Mouse (Mus musculus) hindbrain, postnatal 0 days (tissue): ENCODE results near the gene Mef2d. TPM values are rescaled to one million over a fixed set of nuclear protein-coding genes. Genes with fewer than 3 reads are reported as not detected.

ENCODE experiments used
- ATAC-seq: fragments of 200-750 bp; cut with Nextera tagmentation; 2 replicates; pipeline ENCODE4 v1.8.0; 2017; ENCODE audit warnings: mild to moderate bottlenecking, moderate TSS enrichment, moderate library complexity
- DNase-seq: peaks from one replicate; pipeline ENCODE4 v3.0.0-alpha.2; 2015; ENCODE audit warnings: low spot score
- H3K27ac ChIP-seq: fragments of 300-500 bp; sonication (generic); 2 replicates; pipeline ENCODE4 v1.5.1; 2014; ENCODE audit warnings: mild to moderate bottlenecking
- H3K27me3 ChIP-seq: fragments of 300-500 bp; sonication (generic); 2 replicates; pipeline ENCODE4 v1.6.1; 2014; ENCODE audit warnings: low read length, mixed read lengths; ENCODE audit not compliant: insufficient read depth
- H3K36me3 ChIP-seq: fragments of 300-500 bp; sonication (generic); 2 replicates; pipeline ENCODE4 v1.6.1; 2014; ENCODE audit warnings: low read length, mixed read lengths; ENCODE audit not compliant: insufficient read depth
- H3K4me1 ChIP-seq: fragments of 300-500 bp; sonication (generic); 2 replicates; pipeline ENCODE4 v1.6.1; 2014; ENCODE audit warnings: antibody characterized with exemption, low read length, mixed read lengths; ENCODE audit not compliant: insufficient read depth
- H3K4me2 ChIP-seq: fragments of 300-500 bp; sonication (generic); 2 replicates; pipeline ENCODE4 v1.6.1; 2014; ENCODE audit warnings: low read depth, mild to moderate bottlenecking, low read length, moderate library complexity, mixed read lengths
- H3K4me3 ChIP-seq: fragments of 300-500 bp; sonication (generic); 2 replicates; pipeline ENCODE4 v1.5.1; 2014; ENCODE audit warnings: low read length
- H3K9ac ChIP-seq: fragments of 300-500 bp; sonication (generic); replicated peaks from 2 replicates; pipeline ENCODE4 v1.6.1; 2014; ENCODE audit warnings: mild to moderate bottlenecking, low read length, moderate library complexity, mixed read lengths
- H3K9me3 ChIP-seq: fragments of 300-500 bp; sonication (generic); 2 replicates; pipeline ENCODE4 v1.6.1; 2016; ENCODE audit warnings: low read length, mixed read lengths
- CTCF ChIP-seq: IDR thresholded peaks from 2 replicates; pipeline ENCODE4 v1.5.1; 2016; ENCODE audit warnings: antibody characterized with exemption, control low read depth, low read depth
- WGBS: fragments of 180-500 bp; shearing (Covaris S2); extraction: QIAGEN DNeasy Blood & Tissue Kit; methylation state at CpG from one replicate; pipeline ENCODE4 v1.1.7; 2014; 5-methylcytosine and 5-hydroxymethylcytosine counted together
- polyA plus RNA-seq: library from polyadenylated mRNA; unstranded; fragments of >200 nt; fragmentation: Nextera tagmentation; extraction: Ambion mirVana; gene quantifications from 2 replicates; pipeline ENCODE4 v1.2.1, GENCODE M21; 2015
- total RNA-seq: library from RNA; depleted of rRNA; stranded (reverse); fragments of >200 nt; gene quantifications from 2 replicates; pipeline ENCODE4 v1.2.3, GENCODE M21; 2014

Gene Mef2d
- total and polyA plus RNA-seq, 2 experiments from 2014 or later = 19.2 to 50.3 TPM

DNA sequence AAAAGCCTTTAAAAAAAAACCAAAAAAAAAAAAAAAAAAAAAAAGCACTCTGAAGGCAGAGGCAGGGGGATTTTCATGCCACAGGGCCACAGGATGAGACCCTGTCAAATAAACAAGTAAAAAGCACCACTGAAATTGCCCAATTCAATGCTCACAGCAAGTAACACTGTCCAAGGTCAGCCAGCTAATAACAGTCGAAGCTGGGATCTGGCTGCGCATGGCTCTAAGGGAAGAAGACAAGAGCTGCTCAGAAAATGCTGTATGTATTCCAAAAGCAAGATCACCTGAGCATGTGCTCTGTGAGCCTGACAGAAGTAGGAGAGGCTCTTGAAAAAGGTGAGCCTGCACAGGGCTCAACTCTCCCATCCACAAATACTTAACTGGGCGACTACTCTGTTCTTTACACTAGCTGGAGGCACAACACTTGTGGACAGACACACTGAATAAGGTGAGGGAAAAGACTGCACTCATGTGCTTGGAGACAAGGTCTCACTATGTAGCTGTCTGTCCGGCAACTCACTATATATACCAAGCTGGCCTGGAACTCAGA lies 5.2 kb upstream of the Mef2d start:
- no peak overlapping the region for H3K4me3 ChIP-seq
- 82% methylated on average over 4 of the region's 4 CpGs for WGBS
- TF ChIP-seq CTCF = no peak
- ATAC-seq (no peak), DNase-seq (no peak)
- no peaks in the 10 kb centered on the region for H3K27me3 ChIP-seq
- no peaks in the 10 kb centered on the region for H3K36me3 ChIP-seq
- peaks cover 7% of the 10 kb centered on the region; the same call in 1 of the 2 replicates for H3K4me1 ChIP-seq
- no peaks in the 10 kb centered on the region for H3K9me3 ChIP-seq
- no peak overlapping the region; the same call in 1 of the 2 replicates for H3K9ac ChIP-seq
- 0 out of 2 replicates have a peak overlapping the region, but pooled peaks have one; percentile 99 for H3K4me2 ChIP-seq
- H3K27ac ChIP-seq = no peak overlapping the region

DNA sequence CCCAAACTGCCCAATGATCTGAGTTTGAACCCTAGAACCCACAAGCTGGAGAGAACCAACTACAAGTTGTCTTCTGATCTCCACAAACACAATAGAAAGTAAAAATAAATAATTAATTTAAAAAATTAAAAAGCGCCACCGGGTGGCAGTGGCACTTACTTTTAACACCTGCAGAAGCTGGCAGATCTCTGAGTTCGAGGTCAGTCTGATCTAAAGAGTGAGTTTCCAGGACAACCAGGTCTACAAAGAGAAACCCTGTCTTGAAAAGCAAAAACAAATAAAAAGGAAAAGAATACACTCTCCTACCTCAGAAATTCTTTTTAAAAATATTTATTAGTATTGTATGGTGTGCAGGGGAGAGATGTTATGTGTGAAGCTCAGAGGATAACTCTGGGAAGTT lies 4.4 kb upstream of the Mef2d start:
- no peak for TF ChIP-seq CTCF
- no peaks in the 10 kb centered on the region for H3K27me3 ChIP-seq
- H3K9me3 ChIP-seq = no peaks in the 10 kb centered on the region
- peaks cover 7% of the 10 kb centered on the region; the same call in 1 of the 2 replicates for H3K4me1 ChIP-seq
- peak overlapping the region; percentile 63; the same call in 1 of the 2 replicates for H3K9ac ChIP-seq
- no peaks in the 10 kb centered on the region for H3K36me3 ChIP-seq
- DNase-seq (no peak), ATAC-seq (no peak)
- peak overlapping the region; percentile 99 for H3K4me2 ChIP-seq
- WGBS = 7% methylated on average over 3 of the region's 3 CpGs
- H3K4me3 ChIP-seq = peak overlapping the region; percentile 52
- peak overlapping the region; percentile 99 for H3K27ac ChIP-seq

DNA sequence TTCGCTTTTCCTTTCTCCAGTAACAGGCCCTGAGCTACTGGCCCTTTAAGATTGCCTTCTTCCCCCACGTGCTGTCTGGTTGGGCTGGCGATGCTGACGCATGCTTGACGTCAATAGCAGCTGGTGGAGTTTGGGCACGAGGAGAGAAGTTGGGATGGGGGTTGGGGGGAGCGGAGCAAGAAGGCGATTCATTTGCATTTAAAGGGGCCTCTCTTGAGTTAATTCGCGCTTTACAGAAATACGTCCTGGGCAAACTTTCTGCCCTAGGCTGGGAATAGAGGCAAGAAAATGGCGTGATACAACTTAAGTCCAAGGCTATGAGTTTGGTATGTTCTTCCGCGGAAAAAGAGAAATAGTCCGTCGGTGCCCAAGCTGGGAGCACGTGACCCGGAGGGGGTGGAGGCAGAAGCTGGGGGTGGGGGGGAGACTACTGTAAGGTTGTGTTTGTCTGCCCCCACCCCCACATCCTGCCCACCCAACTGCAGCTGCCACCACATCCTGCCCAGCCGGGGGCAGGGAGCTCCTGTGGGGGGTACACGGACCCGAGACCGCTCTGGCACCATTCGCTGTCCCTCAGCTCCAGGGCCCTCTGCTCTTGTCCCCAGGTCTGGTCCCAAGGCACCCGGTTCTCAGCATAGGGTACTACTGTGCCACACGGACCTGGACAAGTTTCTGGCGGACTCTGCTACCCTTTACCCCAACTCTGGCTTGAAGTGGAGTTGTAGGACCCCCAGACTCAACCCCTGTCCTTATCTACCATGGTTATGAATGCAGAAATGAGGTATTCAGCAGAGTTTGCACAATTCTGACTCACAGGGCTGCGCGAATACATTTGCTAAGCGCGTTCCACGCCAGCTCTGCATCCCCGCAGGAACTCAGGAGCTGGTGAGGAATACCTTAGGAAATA lies 3.6 kb upstream of the Mef2d start:
- under 1% methylated on average over 29 of the region's 32 CpGs for WGBS
- H3K4me3 ChIP-seq = peak overlapping the region; percentile 52
- H3K27ac ChIP-seq = peak overlapping the region; percentile 99

DNA sequence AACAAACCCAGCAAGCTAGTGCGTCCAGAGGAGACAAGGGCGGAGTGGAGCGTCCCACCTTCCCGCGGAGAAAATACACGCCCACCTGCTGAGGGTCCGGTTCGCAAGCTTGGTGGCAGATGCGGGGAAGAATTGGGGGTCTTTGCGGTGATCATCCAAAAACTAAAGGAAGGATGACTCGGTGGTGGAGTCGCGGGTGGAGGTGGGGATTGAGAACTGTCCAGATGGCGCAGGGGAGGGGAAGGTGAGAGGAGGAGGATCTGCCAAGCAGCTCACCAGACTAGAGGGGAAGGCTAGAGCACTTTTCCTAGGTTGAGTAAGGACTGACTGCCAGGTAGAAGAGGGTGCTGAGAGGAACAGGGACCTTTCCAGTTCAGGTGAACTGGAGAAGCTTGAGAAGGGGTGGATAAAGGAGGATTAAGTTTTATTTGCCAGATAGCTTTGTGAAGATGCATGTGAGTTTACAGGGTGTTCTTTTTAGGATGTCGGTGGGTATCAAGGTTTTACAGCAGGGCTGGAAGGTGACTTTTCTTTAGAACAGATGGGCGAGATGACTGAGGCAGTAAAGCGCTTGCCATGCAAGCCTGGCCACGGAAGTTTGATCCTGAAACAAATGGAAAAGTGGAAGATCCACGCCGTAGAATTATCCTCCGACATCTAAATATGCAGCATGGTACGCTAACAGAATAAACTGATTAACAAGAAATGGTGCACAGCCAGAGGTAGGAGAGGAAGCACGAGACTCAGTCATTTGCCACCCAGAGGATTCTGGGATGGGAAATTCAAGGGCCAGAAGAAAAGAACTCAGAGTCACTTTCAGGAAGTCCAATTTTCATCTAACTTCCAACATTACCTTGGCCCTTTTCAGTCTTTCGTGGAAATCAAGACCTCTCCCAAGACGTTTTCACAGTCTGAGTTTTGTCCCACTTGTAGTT lies 2.7 kb upstream of the Mef2d start:
- Histone ChIP-seq H3K9ac (peak overlapping the region; percentile 63), H3K36me3 (no peaks in the 10 kb centered on the region), H3K4me2 (peak overlapping the region; percentile 99), H3K27me3 (no peaks in the 10 kb centered on the region), H3K4me1 (peaks cover 14% of the 10 kb centered on the region), H3K27ac (peak overlapping the region; percentile 99), H3K9me3 (no peaks in the 10 kb centered on the region), H3K4me3 (peak overlapping the region; percentile 52)
- ATAC-seq (no peak), DNase-seq (peak; percentile 49)
- 17% methylated on average over 25 of the region's 25 CpGs for WGBS
- no peak for TF ChIP-seq CTCF

More for the DNA sequence above, 3.6 kb upstream of the Mef2d start:
- no peak for TF ChIP-seq CTCF
- H3K36me3 ChIP-seq = no peaks in the 10 kb centered on the region
- H3K27me3 ChIP-seq = no peaks in the 10 kb centered on the region
- DNase-seq = peak; percentile 97
- peak; percentile 79 for ATAC-seq
- H3K9me3 ChIP-seq = no peaks in the 10 kb centered on the region
- H3K9ac ChIP-seq = peak overlapping the region; percentile 63
- peak overlapping the region; percentile 99 for H3K4me2 ChIP-seq
- peaks cover 7% of the 10 kb centered on the region; the same call in 1 of the 2 replicates for H3K4me1 ChIP-seq

DNA sequence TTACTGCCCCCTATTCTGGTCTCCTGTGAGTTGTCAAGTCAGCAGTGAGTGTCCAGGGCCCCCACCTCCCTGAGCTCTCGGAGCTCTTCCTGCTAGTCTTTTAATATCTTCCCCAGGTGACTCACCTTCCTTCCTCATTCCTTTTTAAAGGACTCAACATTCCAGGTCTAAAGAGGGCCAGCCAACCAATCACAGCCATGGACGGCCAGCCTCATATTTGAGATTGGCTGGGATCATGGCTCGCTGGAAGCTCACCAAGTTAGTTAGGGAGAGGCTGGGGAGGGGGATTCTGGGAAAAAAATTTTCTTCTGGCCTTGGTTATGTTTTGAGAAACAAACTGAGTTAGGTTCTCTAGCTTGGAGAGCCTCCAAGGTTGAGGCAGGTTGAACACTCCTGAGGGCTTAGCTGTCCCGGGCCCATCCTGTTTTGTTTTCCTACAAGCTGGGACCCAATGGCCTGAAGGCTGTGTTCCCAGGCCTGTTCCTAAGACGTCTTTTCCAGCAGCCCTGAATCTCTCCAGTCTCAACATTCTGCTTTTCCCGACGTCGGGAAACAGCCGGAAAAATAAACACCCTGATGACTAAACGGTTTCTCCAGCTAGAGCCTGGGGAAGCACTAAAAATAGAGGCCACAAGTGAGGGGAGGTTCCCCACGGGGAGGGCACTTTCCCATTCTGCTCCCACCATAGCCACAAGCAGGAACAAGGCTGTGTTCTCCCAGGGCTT lies 1.8 kb upstream of the Mef2d start:
- no peak for ATAC-seq
- Histone ChIP-seq H3K9me3 (no peaks in the 10 kb centered on the region), H3K4me1 (peaks cover 22% of the 10 kb centered on the region), H3K27me3 (no peaks in the 10 kb centered on the region), H3K4me2 (no peak overlapping the region), H3K9ac (no peak overlapping the region), H3K36me3 (no peaks in the 10 kb centered on the region), H3K27ac (peak overlapping the region; percentile 99), H3K4me3 (no peak overlapping the region)
- TF ChIP-seq CTCF = no peak
- WGBS = 35% methylated on average over 11 of the region's 11 CpGs
- peak; percentile 23 for DNase-seq
